Mouse (Mus musculus): ENCODE results near the gene Nol10.
"Not testable (repeated sequence)": the region's sequence is repeated elsewhere in the genome, so short reads cannot be mapped to it uniquely, and the experiment has no call there.

Gene Nol10

DNA sequence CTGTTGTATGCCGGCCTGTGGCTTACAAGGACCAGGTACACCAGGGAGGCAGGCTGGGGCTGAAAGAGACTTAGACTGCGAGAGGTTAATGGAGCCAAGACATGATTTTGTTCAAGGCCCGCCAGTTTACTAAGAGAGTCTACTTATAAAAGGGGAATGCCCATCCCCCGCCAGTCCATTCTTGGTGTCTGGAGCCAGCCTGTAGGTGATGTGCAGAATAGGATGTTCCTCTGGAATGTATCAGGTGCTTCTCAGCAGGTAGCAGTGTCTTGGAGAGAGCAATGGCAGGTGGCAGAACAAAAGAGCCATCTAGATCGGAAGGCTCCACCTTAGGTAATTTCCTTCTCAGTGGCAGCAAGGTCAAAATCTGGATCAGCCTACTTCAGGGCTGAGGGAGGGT, 116.3 kb downstream of the Nol10 start:
- not testable (repeated sequence) for DNase-seq

DNA sequence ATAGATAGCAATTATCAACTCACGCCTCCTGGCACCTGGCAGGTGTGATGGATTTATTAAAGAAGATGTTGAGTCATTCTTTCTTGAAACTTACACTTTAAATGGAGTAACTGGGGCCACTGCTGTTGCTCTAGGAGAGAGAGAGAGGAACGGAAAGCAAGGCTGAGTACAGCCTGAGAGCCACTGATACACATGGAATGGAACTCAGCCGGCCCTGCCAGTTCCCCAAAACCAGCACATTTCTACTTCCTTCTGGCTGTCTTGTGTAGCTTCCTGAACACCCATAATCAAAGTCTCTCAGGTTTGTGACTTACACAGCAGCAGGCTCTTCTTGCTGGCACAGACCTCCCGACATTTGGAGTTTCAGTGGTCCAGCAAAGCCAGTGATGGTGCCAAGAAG, 118.5 kb downstream of the Nol10 start:
- no peak for DNase-seq

DNA sequence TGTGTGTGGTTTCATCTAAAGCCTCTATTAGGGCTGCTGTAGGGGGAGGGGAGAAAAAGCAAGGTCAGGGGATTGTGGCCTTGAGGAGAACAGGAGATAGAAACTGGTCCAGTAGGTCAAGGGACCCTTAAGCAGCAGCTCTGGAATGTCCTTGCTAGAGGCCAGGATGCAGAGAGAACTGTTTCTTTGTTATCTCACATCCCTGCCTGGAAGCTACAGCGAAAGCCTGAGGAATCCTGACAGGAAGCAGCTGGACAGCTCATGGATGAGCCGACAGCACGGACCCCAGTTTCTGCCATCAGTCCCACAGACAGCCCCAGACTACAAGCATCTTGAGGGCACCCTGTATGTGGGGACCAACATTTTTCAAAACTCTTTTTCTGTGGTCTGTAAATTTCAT, 120.1 kb downstream of the Nol10 start:
- DNase-seq: no peak

DNA sequence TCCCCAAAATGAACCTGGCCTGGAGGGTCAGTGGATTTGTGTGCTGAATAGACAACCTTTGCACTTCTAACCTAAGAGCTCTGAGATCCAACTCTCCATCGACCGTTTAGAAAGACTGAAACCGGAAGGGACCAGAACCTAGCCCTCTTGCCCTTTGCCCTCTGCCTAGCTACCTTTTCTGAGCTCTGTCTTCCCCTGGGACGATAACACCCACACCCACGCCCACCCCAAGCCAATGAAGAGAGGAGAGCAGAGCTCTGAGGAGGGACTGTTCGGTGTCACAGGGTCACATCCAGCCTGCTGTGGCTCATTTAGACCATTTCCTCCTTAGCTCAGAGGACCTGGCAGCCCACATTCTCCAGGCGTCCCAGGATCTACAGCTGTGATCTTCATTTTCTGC, 121.6 kb downstream of the Nol10 start:
- DNase-seq: no peak

DNA sequence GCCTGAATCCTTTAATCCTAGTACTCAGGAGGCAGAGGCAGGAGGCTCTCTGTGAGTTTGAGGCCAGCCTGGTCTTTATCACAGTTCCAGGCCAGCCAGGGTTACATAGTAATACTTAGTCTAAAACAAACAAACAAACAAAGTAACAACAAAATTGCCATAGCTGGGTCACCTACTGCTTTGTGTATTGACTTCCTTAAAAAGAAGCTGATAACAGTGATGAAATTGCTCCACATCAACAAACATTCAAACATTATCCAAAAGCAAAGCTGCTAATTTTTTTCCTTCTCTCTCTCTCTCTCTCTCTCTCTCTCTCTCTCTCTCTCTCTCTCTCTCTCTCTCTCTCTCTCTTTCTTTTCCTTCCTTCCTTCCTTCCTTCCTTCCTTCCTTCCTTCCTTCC, 122.3 kb downstream of the Nol10 start:
- not testable (repeated sequence) for DNase-seq

DNA sequence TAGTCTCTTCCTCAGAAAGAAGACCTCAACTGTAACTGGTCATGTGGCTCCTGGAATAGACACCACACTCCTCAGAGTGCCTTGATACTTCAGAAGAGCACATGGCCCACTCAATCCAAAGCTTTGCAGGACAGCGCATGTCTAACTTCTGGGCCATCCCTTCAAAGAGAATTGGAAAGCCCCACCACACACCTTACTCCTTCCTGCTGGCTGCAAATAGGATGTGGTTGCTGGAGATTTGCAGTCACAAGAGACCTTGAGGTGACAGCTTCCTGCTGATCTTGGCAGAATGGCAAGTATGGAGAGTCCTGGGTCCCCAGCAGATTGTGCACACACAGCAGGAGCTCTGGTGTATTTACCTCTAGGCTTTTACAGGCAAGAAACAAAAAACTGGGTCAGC, 123.1 kb downstream of the Nol10 start:
- DNase-seq: no peak

DNA sequence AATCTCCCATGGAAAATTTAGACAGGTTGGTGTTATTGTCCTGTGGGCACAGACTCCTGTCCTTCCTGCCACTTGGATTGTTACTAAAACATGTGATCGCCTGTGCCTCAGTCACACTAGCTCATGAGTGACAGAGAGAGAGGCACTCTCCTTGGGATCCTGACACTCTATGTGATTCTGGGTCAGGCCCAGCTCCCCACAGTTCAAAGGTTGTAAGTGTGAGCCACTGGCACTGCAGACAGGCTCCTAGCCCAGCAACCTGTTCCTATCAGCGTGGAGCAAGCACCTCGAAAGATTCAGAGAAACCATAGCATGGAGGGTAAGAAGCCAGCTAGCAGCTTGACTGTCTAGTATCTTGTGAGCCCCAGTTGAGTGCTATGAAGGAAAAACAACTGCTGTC, 124.9 kb downstream of the Nol10 start:
- DNase-seq: no peak

DNA sequence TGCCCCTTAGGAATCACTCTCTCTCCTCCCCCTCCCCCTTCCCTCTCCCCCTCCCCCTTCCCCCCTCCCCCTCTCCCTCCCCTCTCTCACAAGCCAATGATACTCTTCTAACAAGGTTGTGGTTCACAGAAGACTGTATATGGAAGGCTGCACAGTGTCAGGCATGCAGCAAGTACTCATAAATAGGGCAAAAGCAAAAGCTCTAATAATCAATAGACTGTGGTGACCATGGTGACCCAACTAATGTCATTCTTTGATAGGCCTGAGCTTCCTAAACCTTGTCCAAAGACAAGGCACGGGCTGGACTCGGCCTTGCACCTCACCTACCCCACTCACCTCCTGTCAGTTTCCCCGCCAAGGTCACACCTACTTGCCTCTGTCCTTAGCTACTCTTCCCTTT, 125.6 kb downstream of the Nol10 start:
- no peak for DNase-seq

DNA sequence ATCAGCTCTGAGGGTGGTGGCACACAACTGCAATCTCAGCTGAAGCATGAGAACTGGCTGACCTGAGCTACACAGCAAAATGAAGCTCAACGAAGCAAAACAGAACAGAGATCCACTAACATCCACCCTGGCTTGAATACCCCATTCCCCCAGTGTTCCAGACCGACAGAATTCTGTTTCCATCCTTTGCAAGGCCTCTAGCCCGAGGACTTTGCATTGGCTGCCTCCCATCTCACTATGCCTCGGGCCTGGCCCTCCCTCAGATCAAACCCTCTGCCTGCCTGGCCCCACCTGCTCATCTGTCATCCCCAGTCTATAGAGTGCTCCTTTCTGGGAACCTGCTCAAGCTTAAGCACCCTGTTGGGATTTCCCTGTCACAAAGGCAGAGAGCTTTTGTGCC, 126.4 kb downstream of the Nol10 start:
- no peak for DNase-seq

DNA sequence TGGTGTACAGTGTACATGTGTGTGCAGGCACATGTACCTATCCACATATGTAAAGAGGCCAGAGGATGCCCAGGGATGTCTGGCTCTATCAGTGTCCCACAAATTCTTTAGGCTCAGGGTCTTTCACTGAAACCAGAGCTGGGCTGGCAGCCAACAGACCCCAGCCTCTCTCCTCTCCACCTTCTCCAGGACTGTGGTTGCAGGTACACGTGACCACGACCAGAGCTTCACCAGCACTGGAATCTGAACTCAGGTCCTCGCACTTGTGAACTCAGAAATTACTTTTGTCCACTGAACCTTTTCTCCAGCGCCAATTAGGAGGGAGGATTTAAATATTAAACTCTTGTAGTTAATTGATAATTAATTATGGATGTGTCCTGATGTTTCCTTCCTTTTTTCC, 126.9 kb downstream of the Nol10 start:
- DNase-seq: no peak

DNA sequence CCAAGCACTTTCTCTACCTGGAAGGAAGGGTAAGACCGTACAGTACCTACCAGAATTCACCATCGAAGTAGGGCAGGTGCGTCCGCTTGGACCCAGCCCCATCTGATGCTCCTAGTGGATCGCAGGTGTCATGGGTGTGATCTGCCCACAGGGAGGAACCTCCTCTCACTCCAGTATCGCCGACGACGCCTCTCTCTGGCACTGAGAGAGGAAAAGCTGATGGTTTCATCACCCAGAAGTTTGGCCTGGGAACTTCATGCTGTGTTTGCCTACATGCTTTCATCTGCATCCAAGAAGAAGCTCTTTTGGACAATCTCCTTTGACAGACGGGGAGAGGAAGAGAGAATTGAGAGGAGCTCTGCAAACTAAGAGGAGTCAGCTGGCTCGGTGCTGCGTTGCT, 129.9 kb downstream of the Nol10 start:
- no peak for DNase-seq

DNA sequence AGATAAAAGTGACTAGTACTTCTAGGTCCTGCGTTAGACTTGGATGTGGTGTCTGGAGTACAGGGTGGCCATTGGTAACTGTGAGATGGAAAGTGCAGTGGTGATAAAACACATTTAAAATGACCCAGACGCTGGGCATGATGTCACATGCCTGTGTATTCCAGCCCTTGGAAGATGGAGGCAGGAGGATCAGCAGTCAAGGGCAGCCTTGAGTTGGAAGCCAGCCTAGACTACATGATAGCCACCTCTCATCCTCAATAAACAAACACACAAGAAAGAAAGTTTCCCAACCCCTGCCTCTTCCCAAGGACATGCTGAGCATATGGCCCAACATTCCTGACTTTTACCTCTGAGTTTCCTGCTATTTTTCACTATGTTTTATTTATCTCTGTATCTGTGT, 130.6 kb downstream of the Nol10 start:
- DNase-seq: no peak
